Mouse (Mus musculus): ENCODE data around the gene Olfr319. TPM values are rescaled to one million over a fixed set of nuclear protein-coding genes. Genes with fewer than 3 reads are reported as not detected.

Olfr319 gene
- polyA plus RNA-seq, 1 experiment from 2014 or later, result not detected

- no peak within 1 kb of the TSS for H3K4me2 ChIP-seq (ENCODE audit: low read depth, low read length)
- TF ChIP-seq CTCF (IDR thresholded peaks at IDR 0.05; ENCODE audit: low read depth) (no peak), EP300 (IDR thresholded peaks at IDR 0.05; ENCODE audit: low read depth) (no peak)
- 71% methylated on average over 2 of the region's 2 CpGs for WGBS (ENCODE audit: insufficient replicate concordance)
Observed at GRCm38 (mm10) chr11:58752434-58752833, 53.5 kb downstream of the Olfr319 start, which contains the start of gene Olfr316. Gene Olfr316, plus strand, starts transcription at chr11:58752734.

More at GRCm38 (mm10) chr11:58752434-58752833, 53.5 kb downstream of the Olfr319 start, which contains the start of gene Olfr316:
- no peak within 1 kb of the TSS for H3K9ac ChIP-seq (replicated peaks)
- ATAC-seq (no peak), DNase-seq (no peak)
- H3K4me3 ChIP-seq (ENCODE audit: low read depth, low read length), result no peak within 1 kb of the TSS
- no peaks in the 10 kb centered on the region for H3K27me3 ChIP-seq (ENCODE audit: insufficient read depth, low read length)
- no peak within 1 kb of the TSS for H3K27ac ChIP-seq (ENCODE audit: low read depth)
- no peaks in the 10 kb centered on the region for H3K9me3 ChIP-seq (ENCODE audit: low read length)
- H3K4me1 ChIP-seq (ENCODE audit: insufficient read depth), result no peaks in the 10 kb centered on the region
- no peaks in the 10 kb centered on the region for H3K36me3 ChIP-seq (replicated peaks; ENCODE audit: insufficient read depth, low read length)

Other genes starting within 250 kb of the Olfr319 start
- not detected in 2 replicates for gene Lypd9, start 246.2 kb upstream of the Olfr319 start, polyA plus RNA-seq (2015; fragmentation: Nextera tagmentation; extraction: Ambion mirVana)
- not detected in 2 replicates for gene Olfr30, start 236.9 kb upstream of the Olfr319 start, polyA plus RNA-seq (2015; fragmentation: Nextera tagmentation; extraction: Ambion mirVana)
- not detected in 2 replicates for gene Olfr332, start 206.6 kb upstream of the Olfr319 start, polyA plus RNA-seq (2015; fragmentation: Nextera tagmentation; extraction: Ambion mirVana)
- not detected in 2 replicates for gene Olfr331, start 196.6 kb upstream of the Olfr319 start, polyA plus RNA-seq (2015; fragmentation: Nextera tagmentation; extraction: Ambion mirVana)
- not detected in 2 replicates for gene Olfr330, start 164.3 kb upstream of the Olfr319 start, polyA plus RNA-seq (2015; fragmentation: Nextera tagmentation; extraction: Ambion mirVana)
- not detected in 2 replicates for gene Olfr329-ps, start 152.7 kb upstream of the Olfr319 start, polyA plus RNA-seq (2015; fragmentation: Nextera tagmentation; extraction: Ambion mirVana)
- not detected in 2 replicates for gene Olfr328, start 143.5 kb upstream of the Olfr319 start, polyA plus RNA-seq (2015; fragmentation: Nextera tagmentation; extraction: Ambion mirVana)
- not detected in 2 replicates for gene Olfr224, start 128.6 kb upstream of the Olfr319 start, polyA plus RNA-seq (2015; fragmentation: Nextera tagmentation; extraction: Ambion mirVana)
- not detected in 2 replicates for gene Olfr325, start 121.4 kb upstream of the Olfr319 start, polyA plus RNA-seq (2015; fragmentation: Nextera tagmentation; extraction: Ambion mirVana)
- gene Olfr324, start 104.0 kb upstream of the Olfr319 start, polyA plus RNA-seq (2015; fragmentation: Nextera tagmentation; extraction: Ambion mirVana), result not detected in 2 replicates
- not detected in 2 replicates for gene 2210407C18Rik, start 83.1 kb upstream of the Olfr319 start, polyA plus RNA-seq (2015; fragmentation: Nextera tagmentation; extraction: Ambion mirVana)
- gene Olfr323, start 68.7 kb upstream of the Olfr319 start, polyA plus RNA-seq (2015; fragmentation: Nextera tagmentation; extraction: Ambion mirVana), result not detected in 2 replicates
- gene Trim58, start 58.7 kb upstream of the Olfr319 start, polyA plus RNA-seq (2015; fragmentation: Nextera tagmentation; extraction: Ambion mirVana), result 5.8 and 5.9 TPM in 2 replicates
- 0.06 TPM in 1 of 2 replicates, not detected in the other for gene Olfr322, start 40.4 kb upstream of the Olfr319 start, polyA plus RNA-seq (2015; fragmentation: Nextera tagmentation; extraction: Ambion mirVana)
- gene Olfr320, start 18.1 kb upstream of the Olfr319 start, polyA plus RNA-seq (2015; fragmentation: Nextera tagmentation; extraction: Ambion mirVana), result not detected in 2 replicates
- gene Olfr318, start 24.9 kb downstream of the Olfr319 start, polyA plus RNA-seq (2015; fragmentation: Nextera tagmentation; extraction: Ambion mirVana), result not detected in 2 replicates
- gene Olfr317, start 40.0 kb downstream of the Olfr319 start, polyA plus RNA-seq (2015; fragmentation: Nextera tagmentation; extraction: Ambion mirVana), result not detected in 2 replicates
- not detected in 2 replicates for gene Olfr316, start 53.6 kb downstream of the Olfr319 start, polyA plus RNA-seq (2015; fragmentation: Nextera tagmentation; extraction: Ambion mirVana)
- not detected in 2 replicates for gene Olfr315, start 74.0 kb downstream of the Olfr319 start, polyA plus RNA-seq (2015; fragmentation: Nextera tagmentation; extraction: Ambion mirVana)
- not detected in 2 replicates for gene Olfr314, start 83.8 kb downstream of the Olfr319 start, polyA plus RNA-seq (2015; fragmentation: Nextera tagmentation; extraction: Ambion mirVana)
- 0.25 TPM in 1 of 2 replicates, not detected in the other for gene Fam183b, start 102.8 kb downstream of the Olfr319 start, polyA plus RNA-seq (2015; fragmentation: Nextera tagmentation; extraction: Ambion mirVana)
- gene Olfr313, start 115.8 kb downstream of the Olfr319 start, polyA plus RNA-seq (2015; fragmentation: Nextera tagmentation; extraction: Ambion mirVana), result not detected in 2 replicates
- not detected in 2 replicates for gene Olfr312, start 130.1 kb downstream of the Olfr319 start, polyA plus RNA-seq (2015; fragmentation: Nextera tagmentation; extraction: Ambion mirVana)
- not detected in 2 replicates for gene Olfr311, start 140.1 kb downstream of the Olfr319 start, polyA plus RNA-seq (2015; fragmentation: Nextera tagmentation; extraction: Ambion mirVana)
- 0.85 and 1.3 TPM in 2 replicates for gene Gm12258, start 148.0 kb downstream of the Olfr319 start, polyA plus RNA-seq (2015; fragmentation: Nextera tagmentation; extraction: Ambion mirVana)
- gene 2810021J22Rik, start 168.1 kb downstream of the Olfr319 start, polyA plus RNA-seq (2015; fragmentation: Nextera tagmentation; extraction: Ambion mirVana), result 0.94 and 1.6 TPM in 2 replicates
- 2.8 and 3.1 TPM in 2 replicates for gene Zfp39, start 205.1 kb downstream of the Olfr319 start, polyA plus RNA-seq (2015; fragmentation: Nextera tagmentation; extraction: Ambion mirVana)
- gene Btnl10, start 218.7 kb downstream of the Olfr319 start, polyA plus RNA-seq (2015; fragmentation: Nextera tagmentation; extraction: Ambion mirVana), result 7.9 and 9.9 TPM in 2 replicates
- 85.3 and 96.0 TPM in 2 replicates for gene Rnf187, start 239.8 kb downstream of the Olfr319 start, polyA plus RNA-seq (2015; fragmentation: Nextera tagmentation; extraction: Ambion mirVana)
- 4.9 and 10.0 TPM in 2 replicates for gene Hist3h2ba, start 249.8 kb downstream of the Olfr319 start, polyA plus RNA-seq (2015; fragmentation: Nextera tagmentation; extraction: Ambion mirVana)